8 mouse cellular contexts compared by ENCODE assay signal in genomic region chr2:179441717-179442116, GRCm38 (mm10). TPM values are rescaled to one million over a fixed set of nuclear protein-coding genes. Genes with fewer than 3 reads are reported as not detected.
DNase-seq lines count a peak whose midpoint lies in the region; ATAC-seq and TF ChIP-seq lines count a peak whose summit lies in the region.
"Had no signal": no experiment of that assay in that cellular context is flagged by ENCODE, and none has a peak within 500 bp of the region (broad histone marks: within the 10 kb centered on the region; RNA-seq: fewer than 3 reads in every experiment).

No protein-coding gene starts in this region.

- H3K36me3 ChIP-seq in ES-Bruce4 (ENCODE audit: control insufficient read depth, insufficient read depth, low read length, poor library complexity, severe bottlenecking) = no peaks in the 10 kb centered on the region
- H3K36me3 ChIP-seq in heart, embryonic 14.5 days (ENCODE audit: control insufficient read depth, insufficient read depth, low read length) = no peaks in the 10 kb centered on the region
- H3K36me3 ChIP-seq in midbrain, postnatal 0 days (ENCODE audit: insufficient read depth, low read length) = no peaks in the 10 kb centered on the region
- no peaks in the 10 kb centered on the region for H3K36me3 ChIP-seq in thymus, adult 2 months (ENCODE audit: control insufficient read depth, insufficient read depth, low read length)

- H3K9ac ChIP-seq in ES-Bruce4 (ENCODE audit: low read depth, poor library complexity, severe bottlenecking) = peak overlapping the region; percentile 91; the same call in 1 of the 2 replicates
- H3K9ac ChIP-seq in heart, embryonic 14.5 days (ENCODE audit: low read length) = peak overlapping the region; percentile 32
- H3K9ac ChIP-seq in midbrain, postnatal 0 days (replicated peaks; ENCODE audit: low read length, poor library complexity, severe bottlenecking) = peak overlapping the region; percentile 71

- no peaks in the 10 kb centered on the region for H3K9me3 ChIP-seq in ES-Bruce4 (replicated peaks; ENCODE audit: control insufficient read depth, insufficient read depth, low read length, poor library complexity, severe bottlenecking)
- H3K9me3 ChIP-seq in heart, embryonic 14.5 days (ENCODE audit: control insufficient read depth, low read length) = no peaks in the 10 kb centered on the region
- no peaks in the 10 kb centered on the region for H3K9me3 ChIP-seq in midbrain, postnatal 0 days (ENCODE audit: low read length)

- TF ChIP-seq CTCF in ES-Bruce4 (IDR thresholded peaks at IDR 0.05; ENCODE audit: low read depth, low read length) = no peak
- no peak for TF ChIP-seq CTCF in cerebellum, adult 2 months (IDR thresholded peaks at IDR 0.05; ENCODE audit: borderline replicate concordance, insufficient read depth, low read depth, low read length)
- TF ChIP-seq CTCF in midbrain, postnatal 0 days (IDR thresholded peaks at IDR 0.05) = no peak
- no peak for TF ChIP-seq CTCF in thymus, adult 2 months (IDR thresholded peaks at IDR 0.05; ENCODE audit: borderline replicate concordance, control insufficient read depth, extremely low read depth, insufficient read depth, low read length, poor library complexity)

- H3K4me3 ChIP-seq in ES-Bruce4 (ENCODE audit: low read depth, low read length) = peak overlapping the region; percentile 53
- H3K4me3 ChIP-seq in cerebellum, adult 2 months (replicated peaks; ENCODE audit: insufficient read depth, low read depth, low read length) = peak overlapping the region; percentile 48
- H3K4me3 ChIP-seq in heart, embryonic 14.5 days (ENCODE audit: control insufficient read depth in 1 of 2, insufficient read depth in 1 of 2, low read depth in 1 of 2, low read length in 2 of 2) = peak overlapping the region; percentile 41 to 61; a peak in 3 of 4 replicates
- H3K4me3 ChIP-seq in midbrain, postnatal 0 days (ENCODE audit: low read depth, low read length) = peak overlapping the region; percentile 55
- no peak overlapping the region for H3K4me3 ChIP-seq in thymus, adult 2 months (ENCODE audit: control insufficient read depth, insufficient read depth, low read length)

- no peaks in the 10 kb centered on the region for H3K27me3 ChIP-seq in ES-Bruce4 (ENCODE audit: control insufficient read depth, insufficient read depth, low read length, poor library complexity, severe bottlenecking)
- H3K27me3 ChIP-seq in cerebellum, adult 2 months (ENCODE audit: control insufficient read depth, insufficient read depth, low read length) = no peaks in the 10 kb centered on the region
- peaks cover 57% of the 10 kb centered on the region for H3K27me3 ChIP-seq in heart, embryonic 14.5 days (ENCODE audit: control insufficient read depth, insufficient read depth, low read length)
- H3K27me3 ChIP-seq in midbrain, postnatal 0 days (ENCODE audit: insufficient read depth, low read length) = peaks cover 9% of the 10 kb centered on the region
- H3K27me3 ChIP-seq in thymus, adult 2 months (ENCODE audit: control insufficient read depth, insufficient read depth, low read length) = no peaks in the 10 kb centered on the region; the same call in 1 of the 2 replicates

- H3K27ac ChIP-seq in ES-Bruce4 (ENCODE audit: insufficient read depth, low read length) = no peak overlapping the region
- no peak overlapping the region for H3K27ac ChIP-seq in cerebellum, adult 2 months (ENCODE audit: insufficient read depth, low read length)
- H3K27ac ChIP-seq in heart, embryonic 14.5 days (replicated peaks in 1 of 2; ENCODE audit: control insufficient read depth in 1 of 2, insufficient read depth in 1 of 2, low read depth in 2 of 2, low read length in 2 of 2) = no peak overlapping the region
- H3K27ac ChIP-seq in midbrain, postnatal 0 days (ENCODE audit: low read depth, low read length) = peak overlapping the region; percentile 80; the same call in 1 of the 2 replicates
- no peak overlapping the region for H3K27ac ChIP-seq in thymus, adult 2 months (ENCODE audit: control insufficient read depth, insufficient read depth, low read length)

- DNase-seq in cerebellum, adult 2 months = peak in 1 of 2 experiments; percentile 55
- peak; percentile 5 to 25 for DNase-seq in kidney, postnatal 36 days
- DNase-seq in midbrain, postnatal 0 days (ENCODE audit: low spot score) = peak; percentile 60
- no peak for DNase-seq in thymus, adult 2 months

- WGBS in cerebellum, adult 2 months = 15% methylated on average over 8 of the region's 8 CpGs
- 6% methylated on average over 8 of the region's 8 CpGs for WGBS in heart, embryonic 14.5 days
- WGBS in midbrain, postnatal 0 days = 7% methylated on average over 8 of the region's 8 CpGs
- WGBS in thymus, adult 2 months = 21% methylated on average over 8 of the region's 8 CpGs

- TF ChIP-seq EP300 in ES-Bruce4 (IDR thresholded peaks at IDR 0.05; ENCODE audit: insufficient read depth, low read depth, low read length) = no peak

- no peak for ATAC-seq in heart, embryonic 14.5 days (ENCODE audit: insufficient number of reproducible peaks, insufficient read depth, low FRiP score, low read depth)
- ATAC-seq in midbrain, postnatal 0 days (ENCODE audit: low FRiP score) = 0 out of 2 replicates have a peak, but pooled peaks have one; percentile 18
- ATAC-seq in frontal cortex, adult (ENCODE audit: low TSS enrichment) = no peak

- no peak for TF ChIP-seq POLR2A in ES-Bruce4 (IDR thresholded peaks at IDR 0.05; ENCODE audit: insufficient read depth, low read length)
- TF ChIP-seq POLR2A in cerebellum, adult 2 months (IDR thresholded peaks at IDR 0.05; ENCODE audit: borderline replicate concordance, insufficient read depth, low read length) = no peak
- no peak for TF ChIP-seq POLR2A in thymus, adult 2 months (IDR thresholded peaks at IDR 0.05; ENCODE audit: control insufficient read depth, extremely low read depth, insufficient read depth, low read length, poor library complexity)

- H3K4me2 ChIP-seq in heart, embryonic 14.5 days (ENCODE audit: low read length) = peak overlapping the region; percentile 99
- peak overlapping the region; percentile 88 for H3K4me2 ChIP-seq in midbrain, postnatal 0 days (ENCODE audit: low read depth, low read length, poor library complexity, severe bottlenecking)

- H3K4me1 ChIP-seq in ES-Bruce4 (ENCODE audit: control insufficient read depth, insufficient read depth, low read length) = no peaks in the 10 kb centered on the region
- no peaks in the 10 kb centered on the region for H3K4me1 ChIP-seq in cerebellum, adult 2 months (ENCODE audit: control insufficient read depth, insufficient read depth, low read length)
- H3K4me1 ChIP-seq in heart, embryonic 14.5 days (ENCODE audit: control insufficient read depth in 2 of 2, insufficient read depth in 2 of 2, low read length in 2 of 2) = peaks cover 4 to 6% of the 10 kb centered on the region in 2 experiments
- H3K4me1 ChIP-seq in midbrain, postnatal 0 days (ENCODE audit: insufficient read depth, low read length) = peaks cover 8% of the 10 kb centered on the region; the same call in 1 of the 2 replicates
- no peaks in the 10 kb centered on the region for H3K4me1 ChIP-seq in thymus, adult 2 months (replicated peaks; ENCODE audit: control insufficient read depth, insufficient read depth, low read length)

RNA-seq across cellular contexts. Expression of gene Cdh4, which starts 0.5 kb away (rescaled TPM):
- polyA plus RNA-seq in ES-Bruce4 (2011; ENCODE audit: insufficient read depth, insufficient read length, low read depth, missing spikeins) = 1.4 and 2.4 TPM in 2 replicates
- polyA plus RNA-seq in cerebellum, adult 2 months (2012; rRNA removed) = 9.3 and 11.0 TPM in 2 replicates
- 1.1 TPM in 2 replicates for polyA plus RNA-seq in heart, embryonic 14.5 days (2014; fragmentation: Nextera tagmentation; extraction: Ambion mirVana)
- total RNA-seq in midbrain, postnatal 0 days (2014; rRNA removed) = 86.6 and 93.6 TPM in 2 replicates
- polyA plus RNA-seq in midbrain, postnatal 0 days (2015; fragmentation: Nextera tagmentation; extraction: Ambion mirVana) = 63.8 and 64.9 TPM in 2 replicates
- polyA plus RNA-seq in thymus, adult 2 months (2012; rRNA removed) = 9.7 and 9.9 TPM in 2 replicates
- total RNA-seq: hematopoietic stem cell, adult 5-6 weeks had no signal

Comparison
In these comparisons a context has a peak if more than half of its experiments do, and no peak if none do; other contexts are left out.
1. H3K9ac ChIP-seq: peak in every context shown above with its lines; median percentile 91 in ES-Bruce4; 71 in midbrain, postnatal 0 days; 32 in heart, embryonic 14.5 days.